Mouse (Mus musculus): ENCODE results near the gene Atg9a. TPM values are rescaled to one million over a fixed set of nuclear protein-coding genes. Genes with fewer than 3 reads are reported as not detected.
A peak's percentile ranks its signal among the peaks of the same experiment; 100 is the strongest.
"Not testable (repeated sequence)": the region's sequence is repeated elsewhere in the genome, so short reads cannot be mapped to it uniquely, and the experiment has no call there.

The Atg9a gene
- 46.1 and 62.3 TPM in 2 replicates for polyA plus RNA-seq (2012; rRNA removed)
- 31.5 and 33.9 TPM in 2 replicates for polyA plus RNA-seq (2014; fragmentation: Nextera tagmentation; extraction: Ambion mirVana)

DNA sequence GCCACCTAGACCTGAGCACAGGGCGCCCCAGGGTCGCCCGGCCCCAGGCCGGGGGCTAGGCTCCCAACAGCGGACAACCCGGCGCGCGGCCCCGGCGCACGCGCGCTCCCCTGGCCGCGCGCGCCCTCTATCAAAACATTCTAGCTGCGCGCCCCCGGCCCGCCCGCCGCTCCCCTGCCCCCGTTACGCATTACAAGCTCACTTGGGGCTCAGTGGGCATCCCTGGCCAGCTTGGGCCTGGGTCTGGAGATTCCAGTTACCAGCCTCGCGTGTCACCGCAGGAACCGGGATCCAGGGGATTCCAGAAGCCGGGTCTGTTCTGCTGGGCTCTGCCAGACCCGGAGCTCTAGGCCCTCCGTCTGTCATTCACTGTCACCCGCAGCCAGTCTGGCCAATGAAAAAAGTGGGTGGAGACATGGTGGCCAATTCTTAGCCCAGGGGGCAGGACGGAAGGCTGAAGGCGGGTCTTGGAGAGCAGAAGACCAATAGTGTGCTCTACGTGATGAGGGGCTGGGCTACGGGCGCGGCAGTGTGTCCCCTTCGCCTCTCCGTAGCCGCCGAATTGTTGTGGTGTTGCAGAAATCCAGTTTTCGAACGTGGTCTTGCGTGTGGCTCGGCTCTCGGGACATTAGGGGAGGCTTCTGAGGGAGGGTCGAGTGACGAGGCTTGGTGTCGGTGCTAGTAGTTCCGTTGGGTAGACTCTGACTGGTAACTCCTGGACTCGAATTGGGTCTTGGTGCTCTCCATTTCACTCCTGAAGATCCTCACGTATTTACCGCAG lies at the start of gene Atg9a, which contains the start of gene Ankzf1:
TSS of gene Atg9a (minus strand) at position 575 of the 781 bp plus-strand sequence.
TSS of gene Ankzf1 (plus strand) at position 530 of the 781 bp plus-strand sequence.
- H3K27ac ChIP-seq (replicated peaks; ENCODE audit: low read depth, low read length) = peak within 1 kb of the TSS; percentile 90
- peaks cover 29% of the 10 kb centered on the region for H3K36me3 ChIP-seq (ENCODE audit: control insufficient read depth, insufficient read depth, low read length)
- under 1% methylated on average over 50 of the region's 56 CpGs for WGBS
- DNase-seq (ENCODE audit: low spot score) = peak; percentile 97
- TF ChIP-seq POLR2A (IDR thresholded peaks at IDR 0.05; ENCODE audit: borderline replicate concordance, extremely low read depth, insufficient read depth, insufficient read length) = peak; percentile 51; the same call in 1 of the 2 replicates
- H3K9ac ChIP-seq (ENCODE audit: low read depth, low read length, severe bottlenecking) = peak within 1 kb of the TSS; percentile 80
- H3K4me3 ChIP-seq (replicated peaks; ENCODE audit: low read length) = peak within 1 kb of the TSS; percentile 87
- no peaks in the 10 kb centered on the region for H3K27me3 ChIP-seq (ENCODE audit: control insufficient read depth, insufficient read depth, low read length)
- ATAC-seq (ENCODE audit: low FRiP score, low read depth) = peak; percentile 99
- H3K9me3 ChIP-seq (ENCODE audit: control insufficient read depth, low read length) = no peaks in the 10 kb centered on the region
- peaks cover 19% of the 10 kb centered on the region for H3K4me1 ChIP-seq (ENCODE audit: control insufficient read depth, insufficient read depth, low read length)
- H3K4me2 ChIP-seq (replicated peaks; ENCODE audit: low read depth, low read length, severe bottlenecking) = peak within 1 kb of the TSS; percentile 90

DNA sequence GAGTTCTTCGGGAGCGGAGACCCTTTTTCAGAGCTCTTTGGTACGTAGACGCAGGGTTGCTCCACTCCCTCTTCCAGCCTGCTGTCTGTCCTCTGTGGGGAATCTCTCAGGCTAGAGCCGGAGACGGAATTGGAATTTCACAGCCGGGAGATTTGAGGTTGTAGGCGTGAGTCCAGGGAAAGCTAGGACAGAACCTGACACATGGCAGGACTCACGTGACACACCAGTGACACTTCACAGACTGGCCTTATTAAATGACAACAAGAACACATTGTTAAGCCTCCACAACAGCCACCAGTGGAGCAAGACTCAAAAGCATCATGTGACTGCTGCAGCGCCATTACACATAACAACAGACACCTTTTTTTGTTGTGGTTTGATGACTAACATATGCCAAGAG lies 47.6 kb upstream of the Atg9a start:
- no peaks in the 10 kb centered on the region for H3K9me3 ChIP-seq (ENCODE audit: control insufficient read depth, low read length)
- H3K4me1 ChIP-seq (ENCODE audit: control insufficient read depth, insufficient read depth, low read length) = no peaks in the 10 kb centered on the region; the same call in 1 of the 2 replicates
- no peaks in the 10 kb centered on the region for H3K27me3 ChIP-seq (ENCODE audit: control insufficient read depth, insufficient read depth, low read length)
- TF ChIP-seq POLR2A (IDR thresholded peaks at IDR 0.05; ENCODE audit: borderline replicate concordance, extremely low read depth, insufficient read depth, insufficient read length) = no peak
- 45% methylated on average over 10 of the region's 10 CpGs for WGBS
- no peak overlapping the region for H3K9ac ChIP-seq (ENCODE audit: low read depth, low read length, severe bottlenecking)
- H3K27ac ChIP-seq (replicated peaks; ENCODE audit: low read depth, low read length) = no peak overlapping the region
- no peak for DNase-seq (ENCODE audit: low spot score)
- H3K4me3 ChIP-seq (replicated peaks; ENCODE audit: low read length) = no peak overlapping the region
- ATAC-seq (ENCODE audit: low FRiP score, low read depth) = no peak
- H3K36me3 ChIP-seq (ENCODE audit: control insufficient read depth, insufficient read depth, low read length) = peaks cover 44% of the 10 kb centered on the region
- no peak overlapping the region for H3K4me2 ChIP-seq (replicated peaks; ENCODE audit: low read depth, low read length, severe bottlenecking)

DNA sequence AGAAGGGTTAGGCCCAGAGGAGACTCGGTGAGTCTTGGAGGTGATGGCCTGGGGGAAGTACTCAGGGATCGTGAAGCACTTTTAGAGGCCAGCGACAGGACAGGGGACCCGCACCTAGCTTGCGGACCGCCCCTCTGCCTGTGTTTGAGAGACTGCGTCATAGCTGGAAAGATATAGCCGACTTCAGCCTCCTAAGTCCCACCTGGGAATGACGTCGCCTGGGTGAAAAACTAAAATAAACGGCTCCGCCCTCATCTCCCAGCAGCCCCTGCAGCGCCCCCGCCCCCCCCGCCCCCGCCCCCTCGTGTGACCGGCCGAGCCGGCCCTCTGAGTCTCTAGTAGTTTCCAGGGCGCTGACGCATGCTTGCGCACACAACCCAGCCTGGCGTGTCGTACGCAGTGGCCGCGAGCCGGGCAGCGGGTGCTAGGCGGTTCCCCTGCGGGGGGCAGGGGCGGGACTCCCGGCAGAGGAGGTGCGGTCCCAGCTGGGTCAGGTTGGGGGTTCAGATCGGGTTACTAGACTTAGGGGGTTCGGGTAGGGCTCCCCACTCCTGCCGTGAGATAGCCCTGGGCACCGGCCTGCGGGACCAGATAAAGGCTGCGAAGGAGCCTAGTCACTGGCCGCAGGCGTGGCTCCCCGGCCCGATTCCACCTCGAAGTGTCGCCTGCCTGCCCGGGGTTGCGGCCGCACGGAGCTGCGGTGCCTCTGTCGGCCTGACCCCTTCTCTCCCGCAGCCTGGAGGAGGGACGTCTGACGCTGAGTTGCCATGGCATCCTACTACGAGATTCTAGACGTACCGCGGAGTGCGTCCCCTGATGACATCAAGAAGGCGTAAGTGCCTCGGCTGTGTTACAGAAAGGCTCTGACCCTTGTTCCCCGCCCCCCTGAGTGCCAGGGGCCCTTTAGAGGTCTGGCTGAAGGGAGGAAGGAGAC lies 44.4 kb upstream of the Atg9a start, which contains the start of gene Dnajb2:
TSS of gene Dnajb2 (plus strand) at position 290 of the 934 bp plus-strand sequence.
- peak; percentile 85 for DNase-seq (ENCODE audit: low spot score)
- TF ChIP-seq POLR2A (IDR thresholded peaks at IDR 0.05; ENCODE audit: borderline replicate concordance, extremely low read depth, insufficient read depth, insufficient read length) = no peak; the same call in 1 of the 2 replicates
- Histone ChIP-seq H3K9me3 (ENCODE audit: control insufficient read depth, low read length) (no peaks in the 10 kb centered on the region), H3K36me3 (ENCODE audit: control insufficient read depth, insufficient read depth, low read length) (peaks cover 19% of the 10 kb centered on the region), H3K9ac (ENCODE audit: low read depth, low read length, severe bottlenecking) (peak within 1 kb of the TSS; percentile 80), H3K27ac (replicated peaks; ENCODE audit: low read depth, low read length) (peak within 1 kb of the TSS; percentile 59), H3K4me2 (replicated peaks; ENCODE audit: low read depth, low read length, severe bottlenecking) (peak within 1 kb of the TSS; percentile 89), H3K4me3 (replicated peaks; ENCODE audit: low read length) (peak within 1 kb of the TSS; percentile 81), H3K27me3 (ENCODE audit: control insufficient read depth, insufficient read depth, low read length) (no peaks in the 10 kb centered on the region), H3K4me1 (ENCODE audit: control insufficient read depth, insufficient read depth, low read length) (no peaks in the 10 kb centered on the region; the same call in 1 of the 2 replicates)
- ATAC-seq (ENCODE audit: low FRiP score, low read depth) = peak; percentile 90
- 1% methylated on average over 51 of the region's 64 CpGs for WGBS

DNA sequence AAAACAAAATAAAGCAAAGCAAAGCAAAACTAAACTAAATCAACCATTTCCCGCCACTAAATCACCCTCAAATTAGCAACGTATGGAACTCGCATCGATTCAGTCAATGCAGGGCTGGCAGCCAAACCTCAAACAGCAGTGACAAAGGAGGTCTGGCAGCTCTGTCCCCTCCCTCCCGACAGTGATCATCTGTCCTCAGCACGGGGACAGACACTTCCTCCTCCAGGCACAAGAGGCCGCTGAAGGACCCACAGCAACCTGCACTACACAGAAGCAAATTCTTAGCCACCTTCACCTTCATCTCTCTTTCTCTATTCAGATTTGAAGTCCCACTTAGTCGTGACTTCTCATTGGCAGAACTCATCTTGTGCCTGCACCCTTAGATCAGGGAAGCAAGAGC lies 42.6 kb upstream of the Atg9a start:
- Histone ChIP-seq H3K4me1 (ENCODE audit: control insufficient read depth, insufficient read depth, low read length) (no peaks in the 10 kb centered on the region; the same call in 1 of the 2 replicates), H3K36me3 (ENCODE audit: control insufficient read depth, insufficient read depth, low read length) (peaks cover 6% of the 10 kb centered on the region), H3K9me3 (ENCODE audit: control insufficient read depth, low read length) (no peaks in the 10 kb centered on the region), H3K9ac (ENCODE audit: low read depth, low read length, severe bottlenecking) (no peak overlapping the region), H3K4me2 (replicated peaks; ENCODE audit: low read depth, low read length, severe bottlenecking) (0 out of 2 replicates have a peak overlapping the region, but pooled peaks have one; percentile 5), H3K27me3 (ENCODE audit: control insufficient read depth, insufficient read depth, low read length) (no peaks in the 10 kb centered on the region), H3K4me3 (replicated peaks; ENCODE audit: low read length) (no peak overlapping the region), H3K27ac (replicated peaks; ENCODE audit: low read depth, low read length) (no peak overlapping the region)
- WGBS = 2% methylated on average over 8 of the region's 8 CpGs
- no peak for ATAC-seq (ENCODE audit: low FRiP score, low read depth)
- DNase-seq (ENCODE audit: low spot score) = peak; percentile 46
- TF ChIP-seq POLR2A (IDR thresholded peaks at IDR 0.05; ENCODE audit: borderline replicate concordance, extremely low read depth, insufficient read depth, insufficient read length) = no peak

DNA sequence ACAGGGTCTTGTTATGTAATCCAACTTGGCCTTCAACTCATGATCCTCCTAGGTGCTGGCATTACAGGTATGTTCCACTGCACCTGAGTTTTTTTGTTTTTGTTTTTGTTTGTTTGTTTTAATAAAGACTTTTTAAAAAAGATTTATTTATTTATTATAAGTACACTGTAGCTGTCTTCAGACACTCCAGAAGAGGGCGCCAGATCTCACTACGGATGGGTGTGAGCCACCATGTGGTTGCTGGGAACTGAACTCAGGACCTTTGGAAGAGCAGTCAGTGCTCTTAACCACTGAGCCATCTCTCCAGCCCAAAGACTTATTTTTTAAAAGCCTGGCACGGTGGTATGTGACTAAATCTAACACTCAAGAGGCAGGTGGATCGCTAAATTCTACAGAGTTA lies 40.5 kb upstream of the Atg9a start:
- DNase-seq (ENCODE audit: low spot score); H3K4me3 ChIP-seq (replicated peaks; ENCODE audit: low read length); H3K27ac ChIP-seq (replicated peaks; ENCODE audit: low read depth, low read length); H3K36me3 ChIP-seq (ENCODE audit: control insufficient read depth, insufficient read depth, low read length); H3K9ac ChIP-seq (ENCODE audit: low read depth, low read length, severe bottlenecking); H3K27me3 ChIP-seq (ENCODE audit: control insufficient read depth, insufficient read depth, low read length); H3K4me2 ChIP-seq (replicated peaks; ENCODE audit: low read depth, low read length, severe bottlenecking); ATAC-seq (ENCODE audit: low FRiP score, low read depth); H3K4me1 ChIP-seq (ENCODE audit: control insufficient read depth, insufficient read depth, low read length); H3K9me3 ChIP-seq (ENCODE audit: control insufficient read depth, low read length): not testable (repeated sequence)
- 65% methylated on average over 4 of the region's 4 CpGs for WGBS
